Mouse (Mus musculus) E14TG2a.4 (cell line): ENCODE measurements around the gene Ptpn6.
A peak's percentile ranks its signal among the peaks of the same experiment; 100 is the strongest.

ENCODE experiments used
- H3K27me3 ChIP-seq: 2 replicates; pipeline ENCODE4 v1.6.1; 2014; ENCODE audit warnings: low read length, control low read depth; ENCODE audit not compliant: insufficient read depth
- H3K36me3 ChIP-seq: 2 replicates; pipeline ENCODE4 v1.6.1; 2014; ENCODE audit warnings: low read length, control low read depth; ENCODE audit not compliant: insufficient read depth
- H3K4me1 ChIP-seq: replicated peaks from 2 replicates; pipeline ENCODE4 v1.6.1; 2014; ENCODE audit warnings: low read depth, low read length, control low read depth
- H3K4me3 ChIP-seq: replicated peaks from 2 replicates; pipeline ENCODE4 v1.5.1; 2014; ENCODE audit warnings: mild to moderate bottlenecking, low read length
- H3K9me3 ChIP-seq: 2 replicates; pipeline ENCODE4 v1.6.1; 2014; ENCODE audit warnings: low read length, control low read depth
- CTCF ChIP-seq: conservative IDR thresholded peaks from 2 replicates; pipeline ENCODE4 v1.5.1; 2014; ENCODE audit warnings: low read length
- NANOG ChIP-seq: IDR thresholded peaks from 2 replicates; pipeline ENCODE4 v1.6.1; 2014; ENCODE audit warnings: borderline replicate concordance, low read length, mixed read lengths
- POU5F1 ChIP-seq: IDR thresholded peaks from 2 replicates; pipeline ENCODE4 v1.6.1; 2014; ENCODE audit warnings: low read length, borderline replicate concordance

Gene Ptpn6

DNA sequence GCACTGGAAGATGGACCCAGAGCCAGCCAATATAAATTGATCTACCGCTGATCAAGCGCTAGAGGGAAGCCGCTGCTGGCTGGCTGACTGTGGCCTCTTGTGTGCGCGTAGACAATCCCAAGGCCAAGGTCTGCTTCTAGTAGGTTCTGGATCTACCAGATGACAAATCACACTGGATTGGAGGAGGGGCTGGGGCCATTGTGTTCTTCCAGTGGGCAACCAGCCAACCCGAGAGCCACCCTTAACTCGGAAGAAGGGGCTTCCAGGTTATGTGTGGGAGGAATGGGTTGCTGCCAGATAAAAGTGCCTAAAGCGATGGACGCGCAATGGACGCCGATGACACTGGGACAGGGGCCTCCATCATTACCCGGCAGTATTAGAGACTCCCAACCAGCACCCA is 20.5 kb downstream of the Ptpn6 start:
- H3K27me3 ChIP-seq, result no peaks in the 10 kb centered on the region
- TF ChIP-seq POU5F1 (no peak), NANOG (no peak), CTCF (no peak)
- no peaks in the 10 kb centered on the region for H3K9me3 ChIP-seq
- H3K36me3 ChIP-seq, result peaks cover 66% of the 10 kb centered on the region
- peak overlapping the region; percentile 78 for H3K4me3 ChIP-seq
- peaks cover 91% of the 10 kb centered on the region for H3K4me1 ChIP-seq

DNA sequence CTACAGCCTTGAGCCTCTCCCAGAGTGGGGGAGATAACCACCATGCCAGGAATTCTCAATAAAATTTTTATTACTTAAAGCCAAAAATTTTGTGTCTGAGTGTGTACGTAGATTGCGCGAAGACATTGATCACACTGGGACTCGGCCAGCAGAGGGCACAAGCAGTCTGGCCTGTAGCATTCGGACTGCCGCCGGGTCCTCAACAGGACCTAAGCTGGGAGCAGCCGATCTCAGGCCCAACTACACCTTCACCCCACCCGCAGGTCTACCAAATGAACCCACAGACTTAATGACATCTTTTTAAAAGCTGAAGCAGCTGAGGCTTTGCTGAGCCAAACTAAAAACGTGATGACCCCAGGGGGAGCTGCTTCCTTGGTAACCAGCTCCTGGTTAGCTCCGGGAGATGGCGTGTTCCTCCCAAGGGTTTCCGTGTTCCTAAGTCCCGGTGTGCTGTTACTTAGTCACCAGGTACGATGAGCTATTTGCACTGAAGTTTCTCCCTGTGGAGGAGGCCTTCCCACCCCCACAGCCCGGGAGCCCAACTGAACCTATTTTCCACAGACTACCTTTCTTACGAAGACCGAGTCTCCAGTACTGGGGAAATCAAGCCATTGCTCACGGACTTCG is 21.5 kb downstream of the Ptpn6 start:
- Histone ChIP-seq H3K36me3 (peaks cover 65% of the 10 kb centered on the region), H3K4me3 (peak overlapping the region; percentile 78), H3K4me1 (peaks cover 92% of the 10 kb centered on the region), H3K27me3 (no peaks in the 10 kb centered on the region), H3K9me3 (no peaks in the 10 kb centered on the region)
- TF ChIP-seq CTCF, result peak; percentile 33
- TF ChIP-seq POU5F1, result no peak

DNA sequence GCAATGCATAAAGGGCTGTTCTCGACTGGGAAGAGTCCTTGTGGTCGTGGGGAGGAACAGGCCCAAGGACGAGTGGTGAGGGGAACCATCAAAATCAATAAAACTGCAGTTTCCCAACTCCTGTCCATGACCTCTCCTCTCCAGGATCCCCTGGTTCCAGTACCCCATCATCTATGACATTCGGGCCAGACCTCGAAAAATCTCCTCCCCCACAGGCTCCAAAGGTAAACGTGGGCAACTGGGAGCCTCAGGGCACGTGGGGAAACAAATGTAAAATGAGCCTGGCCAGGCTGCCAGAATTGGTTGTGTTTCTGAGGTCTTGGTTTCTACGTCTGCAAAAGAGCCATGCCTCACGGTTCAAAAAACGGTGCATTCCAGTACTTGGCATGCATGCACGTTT is 25.6 kb downstream of the Ptpn6 start:
- peaks cover 83% of the 10 kb centered on the region for H3K4me1 ChIP-seq
- no peak for TF ChIP-seq CTCF
- no peak for TF ChIP-seq POU5F1
- TF ChIP-seq NANOG, result no peak
- H3K9me3 ChIP-seq, result no peaks in the 10 kb centered on the region
- peak overlapping the region; percentile 100 for H3K4me3 ChIP-seq
- no peaks in the 10 kb centered on the region for H3K27me3 ChIP-seq
- peaks cover 78% of the 10 kb centered on the region for H3K36me3 ChIP-seq

DNA sequence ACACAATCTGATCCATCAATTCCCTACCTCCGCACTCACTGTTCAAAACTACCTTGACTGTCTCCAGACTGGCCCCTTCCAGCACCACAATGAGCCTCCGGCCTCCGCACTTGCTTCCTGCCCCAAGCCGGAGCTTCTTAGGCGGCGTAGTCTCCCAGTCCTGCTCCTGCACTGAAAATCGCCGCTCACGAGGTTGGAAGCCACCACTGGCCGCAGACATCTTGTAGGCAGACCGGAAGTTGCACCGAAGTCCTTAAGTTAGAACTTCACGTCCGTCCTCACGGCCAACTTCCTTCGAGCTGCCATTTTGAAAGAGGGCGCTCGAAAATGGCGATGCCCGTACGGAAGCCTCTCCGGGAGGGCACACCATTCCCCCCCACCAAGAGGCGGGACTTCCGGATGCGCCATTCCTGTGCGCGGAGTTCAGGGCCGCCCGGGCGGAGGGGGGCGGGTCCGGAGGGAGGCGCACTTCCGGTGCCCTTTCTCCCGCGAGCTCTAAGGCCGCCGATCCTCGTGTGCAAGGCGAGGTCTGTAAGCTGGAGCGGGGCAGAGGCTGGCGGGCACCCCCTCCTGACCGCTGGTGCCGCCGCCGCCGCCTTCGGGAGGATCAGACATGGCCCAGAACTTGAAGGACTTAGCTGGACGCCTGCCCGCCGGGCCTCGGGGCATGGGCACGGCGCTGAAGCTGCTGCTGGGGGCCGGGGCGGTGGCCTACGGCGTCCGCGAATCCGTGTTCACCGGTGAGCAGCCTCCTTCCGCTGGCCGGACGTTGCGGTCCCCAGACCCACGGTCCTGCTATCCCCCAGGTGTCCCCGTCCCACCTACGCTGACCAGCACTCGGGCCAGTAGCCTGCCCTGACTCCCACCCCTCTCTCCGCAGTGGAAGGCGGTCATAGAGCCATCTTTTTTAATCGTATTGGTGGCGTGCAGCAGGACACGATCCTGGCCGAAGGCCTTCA is 26.4 kb downstream of the Ptpn6 start, which contains the start of the genes Emg1 and Phb2:
Emg1 (minus strand) TSS at position 355 of the 959 bp plus-strand sequence.
Phb2 (plus strand) TSS at position 513 of the 959 bp plus-strand sequence.
- H3K4me3 ChIP-seq, result peak within 1 kb of the TSS; percentile 100
- peaks cover 83% of the 10 kb centered on the region for H3K4me1 ChIP-seq
- no peaks in the 10 kb centered on the region for H3K27me3 ChIP-seq
- H3K36me3 ChIP-seq, result peaks cover 80% of the 10 kb centered on the region
- no peaks in the 10 kb centered on the region for H3K9me3 ChIP-seq
- no peak for TF ChIP-seq POU5F1
- TF ChIP-seq CTCF, result no peak
- no peak for TF ChIP-seq NANOG

DNA sequence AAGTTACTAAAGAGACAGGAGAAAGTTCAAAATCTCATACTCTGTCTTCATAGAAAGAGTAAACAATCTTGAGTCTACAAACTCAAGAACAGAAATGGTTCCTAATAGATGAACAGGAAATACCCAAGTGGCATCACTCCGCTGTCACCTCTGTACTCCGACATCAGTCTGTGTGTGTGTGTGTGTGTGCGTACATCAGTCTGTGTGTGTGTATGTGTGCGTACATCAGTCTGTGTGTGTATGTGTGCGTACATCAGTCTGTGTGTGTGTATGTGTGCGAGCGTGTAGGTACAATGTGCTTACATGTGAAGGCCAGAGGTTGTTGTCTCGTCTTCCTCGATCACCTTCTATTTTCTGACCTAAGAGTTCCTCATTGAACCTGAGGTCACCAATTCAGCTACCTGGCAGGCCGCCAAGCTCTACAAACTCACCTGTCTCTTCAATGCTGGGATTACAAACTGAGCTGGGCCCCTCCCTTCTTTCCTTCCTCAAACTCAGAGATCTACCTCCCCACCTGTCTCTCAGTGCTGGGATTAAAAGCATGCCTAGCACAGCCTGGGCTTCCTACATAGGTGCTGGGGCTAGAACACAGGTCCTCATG is 30.1 kb downstream of the Ptpn6 start:
- Histone ChIP-seq H3K4me3 (no peak overlapping the region), H3K27me3 (no peaks in the 10 kb centered on the region), H3K4me1 (peaks cover 80% of the 10 kb centered on the region), H3K9me3 (no peaks in the 10 kb centered on the region), H3K36me3 (peaks cover 80% of the 10 kb centered on the region)
- TF ChIP-seq CTCF (no peak), POU5F1 (no peak), NANOG (no peak)

DNA sequence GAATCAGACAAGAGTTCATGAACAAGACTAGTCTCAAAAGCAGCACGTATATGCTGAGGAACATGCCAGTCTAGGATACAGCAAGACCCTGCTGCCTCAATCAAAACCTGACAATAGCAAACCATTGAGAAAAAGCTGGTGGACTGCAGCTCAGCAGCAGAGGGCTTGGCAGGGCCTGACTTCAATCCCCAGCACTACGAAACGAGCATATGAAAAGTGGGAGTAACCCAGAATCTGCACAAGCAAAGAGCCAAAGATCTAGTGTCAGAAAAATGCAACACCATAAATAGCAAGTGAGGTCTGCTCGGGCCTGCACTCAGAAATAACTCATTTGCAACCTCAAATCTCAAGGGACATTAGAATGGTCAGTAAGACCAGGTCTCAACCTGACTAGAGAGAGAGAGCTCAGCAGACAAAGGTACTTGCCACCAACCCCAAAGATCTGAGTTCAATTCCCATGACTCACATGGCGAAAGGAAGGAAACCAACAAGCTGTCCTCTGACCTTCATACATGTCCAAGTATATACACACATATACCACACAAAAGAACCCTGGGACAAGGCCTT is 32.4 kb downstream of the Ptpn6 start:
- no peak for TF ChIP-seq CTCF
- TF ChIP-seq POU5F1, result no peak
- TF ChIP-seq NANOG, result no peak
- peaks cover 97% of the 10 kb centered on the region for H3K36me3 ChIP-seq
- H3K4me3 ChIP-seq, result no peak overlapping the region
- H3K9me3 ChIP-seq, result no peaks in the 10 kb centered on the region
- peaks cover 96% of the 10 kb centered on the region for H3K4me1 ChIP-seq
- no peaks in the 10 kb centered on the region for H3K27me3 ChIP-seq

DNA sequence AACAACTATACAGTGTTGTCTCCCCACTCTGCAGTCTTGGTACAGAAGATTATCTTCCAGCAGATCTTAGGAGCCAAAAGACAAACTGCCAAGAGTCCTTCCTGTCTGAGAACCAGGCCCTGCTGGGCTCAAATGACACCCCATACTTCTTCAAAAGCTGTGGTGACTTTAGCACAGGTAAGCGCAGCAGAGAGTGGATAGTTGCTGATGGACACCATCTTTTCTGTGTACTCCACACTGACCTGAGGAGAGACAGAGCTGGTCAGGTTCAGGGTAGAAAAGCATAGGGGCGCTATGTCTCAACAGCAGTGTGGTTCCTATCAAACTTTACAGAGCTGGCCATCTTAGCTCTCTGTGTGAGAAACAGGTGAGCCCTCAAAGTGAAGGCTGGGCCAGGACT is 34.1 kb downstream of the Ptpn6 start:
- peaks cover 100% of the 10 kb centered on the region for H3K36me3 ChIP-seq
- H3K4me3 ChIP-seq, result no peak overlapping the region
- TF ChIP-seq NANOG (no peak), CTCF (no peak), POU5F1 (no peak)
- H3K4me1 ChIP-seq, result peaks cover 97% of the 10 kb centered on the region
- no peaks in the 10 kb centered on the region for H3K27me3 ChIP-seq
- H3K9me3 ChIP-seq, result no peaks in the 10 kb centered on the region

DNA sequence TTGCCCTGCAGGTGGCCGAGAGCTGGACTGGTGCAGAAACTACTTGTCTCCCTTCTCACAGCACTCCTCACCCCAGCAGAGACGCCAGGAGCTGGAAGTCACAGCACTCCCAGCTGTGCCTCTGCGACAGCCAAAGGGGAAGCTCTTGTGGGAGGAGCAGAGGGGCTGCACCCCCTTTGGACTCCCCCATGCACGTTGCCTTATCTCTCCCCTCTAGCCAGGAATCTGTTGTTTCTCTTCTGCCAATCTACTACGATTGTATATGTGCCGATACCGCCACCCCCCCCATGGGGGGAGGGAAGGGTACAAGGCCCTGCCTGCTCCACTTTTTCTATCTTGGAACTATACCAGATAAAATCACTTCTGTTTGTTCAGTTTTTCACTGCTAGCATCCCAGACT is 34.7 kb downstream of the Ptpn6 start:
- Histone ChIP-seq H3K9me3 (no peaks in the 10 kb centered on the region), H3K27me3 (no peaks in the 10 kb centered on the region), H3K4me1 (peaks cover 97% of the 10 kb centered on the region), H3K36me3 (peaks cover 100% of the 10 kb centered on the region), H3K4me3 (no peak overlapping the region)
- TF ChIP-seq CTCF (no peak), POU5F1 (no peak), NANOG (no peak)
